Mouse (Mus musculus): ENCODE measurements at regions not wholly inside any gene's neighbourhood (a gene's known extent, or its start where the extent isn't known, plus 50 kb on each side); places are given as distances from the start of the nearest gene placed in this dataset.
A peak's percentile ranks its signal among the peaks of the same experiment; 100 is the strongest.

GRCm38 (mm10) chr16:49532071-49532686 lies 166.9 kb upstream of the Ift57 start:
- intact Hi-C loops (cut with DNase I), result no loop called here
- no peak for DNase-seq (ENCODE audit: extremely low spot score in 1 of 2, low spot score in 2 of 2)

- intact Hi-C loops (cut with DNase I), result no loop called here
- no peak for DNase-seq (ENCODE audit: extremely low spot score in 1 of 2, low spot score in 2 of 2)
These were observed 165.5 kb upstream of the Ift57 start for GRCm38 (mm10) chr16:49533498-49533998.

DNA sequence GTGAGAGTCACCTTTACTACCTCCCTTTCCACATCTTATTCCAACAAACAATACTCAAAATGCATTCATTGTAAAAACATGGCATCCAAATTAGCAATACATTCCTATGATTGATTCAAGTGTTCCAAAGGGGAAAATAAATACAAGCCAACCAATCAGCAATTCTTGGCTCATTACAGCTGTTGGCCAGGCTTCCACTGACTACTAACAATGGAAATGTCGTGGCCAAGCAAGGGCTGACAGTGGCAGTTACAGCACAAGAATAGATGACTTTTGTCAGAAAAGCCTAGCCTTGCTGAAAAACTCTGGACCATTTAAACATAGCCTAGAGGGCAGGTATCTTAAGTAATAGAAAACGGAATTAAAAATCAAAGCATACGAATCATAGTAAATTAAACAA lies 148.8 kb upstream of the Ift57 start:
- intact Hi-C loops (cut with DNase I), result no loop called here
- DNase-seq (ENCODE audit: extremely low spot score in 1 of 2, low spot score in 2 of 2), result no peak

- intact Hi-C loops (cut with DNase I), result no loop called here
- no peak for DNase-seq (ENCODE audit: extremely low spot score in 1 of 2, low spot score in 2 of 2)
These were observed 129.0 kb upstream of the Ift57 start for GRCm38 (mm10) chr16:49570031-49570430.

DNA sequence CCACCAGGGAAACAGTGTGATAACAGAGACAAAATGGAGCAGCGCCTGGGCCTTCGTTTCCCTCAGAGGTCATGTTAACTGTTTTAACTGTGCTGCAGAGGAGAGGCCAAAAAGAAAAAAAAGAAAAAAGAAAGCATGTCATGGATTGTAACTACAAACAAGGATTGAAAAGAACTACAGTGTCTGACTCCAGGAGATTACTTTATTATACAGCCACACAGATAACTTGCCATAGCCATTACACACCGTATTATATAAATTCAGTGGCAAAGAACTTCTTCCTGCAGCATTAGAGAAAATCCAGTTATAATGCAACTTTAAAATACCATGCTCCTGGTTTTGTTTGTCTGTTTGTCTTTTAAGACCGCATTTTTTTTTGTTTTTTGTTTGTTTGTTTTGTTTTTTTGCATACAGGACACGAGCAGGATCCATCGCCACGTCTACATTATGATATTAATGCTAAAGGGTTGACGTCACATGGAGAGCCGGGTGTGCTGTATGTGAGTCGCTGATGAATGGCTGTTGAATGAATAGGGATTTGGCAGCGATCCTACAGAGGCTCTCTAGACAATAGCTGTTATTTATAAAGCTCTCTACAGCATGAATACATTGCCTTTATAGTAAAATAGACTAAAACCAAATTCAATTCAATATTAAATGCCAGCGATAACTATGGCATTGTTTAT lies 126.4 kb upstream of the Ift57 start:
- no peak for DNase-seq (ENCODE audit: extremely low spot score in 1 of 2, low spot score in 2 of 2)

GRCm38 (mm10) chr16:49573171-49573517 lies 125.9 kb upstream of the Ift57 start:
- DNase-seq (ENCODE audit: extremely low spot score in 1 of 2, low spot score in 2 of 2), result no peak
- intact Hi-C loops (cut with DNase I), result no loop called here

More for the DNA sequence above, 126.4 kb upstream of the Ift57 start:
- intact Hi-C loops (cut with DNase I), result no loop called here

DNA sequence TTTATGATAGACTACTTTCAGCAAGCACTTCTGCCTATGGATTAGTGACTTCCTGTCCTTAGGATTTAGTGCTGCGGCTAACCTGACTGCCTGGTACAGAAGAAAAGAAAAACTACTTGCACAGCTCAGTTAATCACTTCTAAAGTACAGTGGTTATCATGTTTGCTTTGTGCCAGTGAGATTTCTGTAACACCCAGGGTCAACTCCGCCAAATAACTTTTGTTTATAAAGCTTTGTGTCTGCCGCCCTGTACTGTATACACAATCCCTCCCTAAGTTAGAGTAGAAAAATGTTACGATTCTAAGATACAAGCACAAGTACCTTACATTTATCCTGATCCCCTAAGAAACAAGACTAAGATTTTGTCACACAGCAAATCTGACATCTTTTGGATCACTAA lies 120.1 kb upstream of the Ift57 start:
- DNase-seq (ENCODE audit: extremely low spot score in 1 of 2, low spot score in 2 of 2), result no peak
- intact Hi-C loops (cut with DNase I), result no loop called here

DNA sequence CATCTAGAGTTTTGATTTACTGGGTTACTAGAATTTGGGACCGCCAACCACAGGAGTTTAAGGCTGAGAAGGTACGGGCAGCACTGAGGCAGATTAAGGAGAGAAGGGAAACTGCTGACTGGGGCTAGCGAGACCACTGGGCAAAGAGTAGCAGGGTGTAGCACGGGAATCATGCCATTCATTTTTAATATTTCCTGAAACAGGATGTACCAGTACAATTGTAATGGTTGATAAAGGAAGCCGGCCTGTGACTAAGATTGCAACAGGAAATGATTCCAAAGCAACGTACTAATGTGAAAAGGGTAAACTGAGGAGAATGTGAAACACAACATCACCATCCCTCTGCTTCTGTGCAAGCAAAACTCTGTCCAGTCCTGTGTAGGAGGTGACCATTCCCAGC lies 118.3 kb upstream of the Ift57 start:
- DNase-seq (ENCODE audit: extremely low spot score in 1 of 2, low spot score in 2 of 2), result no peak
- intact Hi-C loops (cut with DNase I), result no loop called here

GRCm38 (mm10) chr16:49606500-49606899 lies 92.5 kb upstream of the Ift57 start:
- DNase-seq (ENCODE audit: extremely low spot score in 1 of 2, low spot score in 2 of 2), result no peak
- intact Hi-C loops (cut with DNase I), result no loop called here

DNA sequence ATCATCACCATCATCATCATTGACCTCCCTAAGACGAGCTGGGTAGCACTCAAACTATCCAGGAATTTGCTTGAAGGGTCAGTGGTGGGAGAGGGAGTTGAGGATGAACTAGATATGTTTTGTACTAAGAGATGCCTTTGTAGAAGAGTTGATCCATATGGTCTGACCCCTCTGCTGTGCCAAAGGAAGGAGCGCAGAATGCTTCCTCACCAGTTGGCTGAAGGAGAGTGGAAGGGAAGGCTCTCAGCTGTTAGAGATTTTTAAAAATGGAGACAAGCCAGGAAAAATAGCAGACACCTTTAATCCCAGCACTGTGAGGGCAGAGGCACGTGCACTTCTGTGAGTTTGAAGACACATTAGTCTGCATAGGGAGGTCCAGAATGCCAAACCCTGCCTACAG lies 84.2 kb upstream of the Ift57 start:
- no peak for DNase-seq (ENCODE audit: extremely low spot score in 1 of 2, low spot score in 2 of 2)
- intact Hi-C loops (cut with DNase I), result no loop called here

GRCm38 (mm10) chr16:49615342-49616020 lies 83.6 kb upstream of the Ift57 start:
- intact Hi-C loops (cut with DNase I), result no loop called here
- no peak for DNase-seq (ENCODE audit: extremely low spot score in 1 of 2, low spot score in 2 of 2)

DNA sequence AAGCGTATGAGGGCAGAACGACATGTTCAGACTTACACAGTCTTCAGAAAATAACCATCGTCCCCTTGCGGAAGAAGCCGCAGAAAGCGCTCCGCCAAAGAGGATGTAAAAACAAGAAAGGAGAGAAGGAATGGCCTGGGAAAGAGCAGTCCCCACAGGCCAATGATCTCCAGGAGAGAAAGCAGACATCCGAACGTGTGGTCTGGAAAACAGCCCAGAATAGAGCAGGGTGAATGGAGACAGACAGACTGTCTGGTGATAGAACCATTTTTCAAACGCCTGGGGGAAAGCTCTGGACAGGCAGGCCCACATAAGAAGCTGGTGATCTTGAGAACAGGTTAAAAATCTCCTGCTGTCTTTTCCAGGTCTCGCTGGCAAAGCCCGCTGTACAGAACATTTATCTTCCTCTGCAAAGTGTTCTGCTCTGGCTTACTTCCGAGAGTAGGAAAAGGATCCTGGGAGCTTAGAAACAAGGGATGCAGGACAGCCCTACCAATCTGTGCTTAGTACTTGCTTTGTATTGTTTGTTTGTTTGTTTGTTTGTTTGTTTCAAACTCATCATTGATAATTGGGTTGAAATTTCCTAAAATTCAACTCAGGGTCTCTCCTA lies 82.7 kb upstream of the Ift57 start:
- intact Hi-C loops (cut with DNase I), result no loop called here

GRCm38 (mm10) chr16:49633502-49633901 lies 65.5 kb upstream of the Ift57 start:
- DNase-seq (ENCODE audit: extremely low spot score in 1 of 2, low spot score in 2 of 2), result peak in 1 of 2 experiments; percentile 48
- intact Hi-C loops (cut with DNase I), result no loop called here

More for the DNA sequence above, 82.7 kb upstream of the Ift57 start:
- no peak for DNase-seq (ENCODE audit: extremely low spot score in 1 of 2, low spot score in 2 of 2)

DNA sequence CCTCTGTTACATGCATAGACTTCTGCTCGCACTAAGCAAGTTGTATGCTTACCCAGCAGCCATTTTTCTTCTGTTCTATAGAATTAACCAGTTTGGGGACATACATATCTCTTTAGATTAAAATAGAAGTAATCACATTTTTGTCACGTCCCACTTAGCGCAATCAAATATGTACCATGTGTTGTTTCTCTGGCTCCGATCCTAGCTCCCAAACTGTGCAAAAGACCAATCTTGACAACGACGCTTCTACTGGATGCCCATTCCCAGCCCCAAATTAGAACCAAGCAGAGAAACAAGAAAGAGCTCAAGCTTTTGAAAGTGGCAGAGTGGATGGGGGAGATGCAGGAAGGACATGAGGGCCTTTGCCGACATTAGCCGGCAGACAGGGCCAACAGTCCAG lies 63.5 kb upstream of the Ift57 start:
- intact Hi-C loops (cut with DNase I), result no loop called here
- DNase-seq (ENCODE audit: extremely low spot score in 1 of 2, low spot score in 2 of 2), result peak in 1 of 2 experiments; percentile 63

GRCm38 (mm10) chr16:49636467-49636866 lies 62.6 kb upstream of the Ift57 start:
- intact Hi-C loops (cut with DNase I), result no loop called here
- DNase-seq (ENCODE audit: extremely low spot score in 1 of 2, low spot score in 2 of 2), result no peak

DNA sequence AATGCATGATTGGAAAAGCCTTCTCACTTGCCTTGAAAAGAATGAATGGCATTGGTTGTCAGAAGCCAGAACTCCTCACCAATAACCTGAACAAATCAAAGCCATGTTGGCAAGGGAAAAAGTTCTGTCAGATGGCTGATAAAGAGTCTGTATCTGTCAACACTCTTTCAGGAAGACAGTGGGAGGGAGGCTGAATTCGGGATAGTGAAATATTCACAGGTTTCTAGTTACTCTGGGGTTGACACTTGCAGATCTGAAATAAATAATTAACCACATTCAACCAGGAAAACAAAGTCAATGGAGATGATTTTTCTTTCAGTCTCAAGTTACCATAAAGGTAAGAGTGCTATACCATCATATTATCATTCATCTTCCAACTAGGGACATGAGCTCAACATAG lies 56.3 kb upstream of the Ift57 start:
- intact Hi-C loops (cut with DNase I), result no loop called here
- DNase-seq (ENCODE audit: extremely low spot score in 1 of 2, low spot score in 2 of 2), result no peak

- intact Hi-C loops (cut with DNase I), result no loop called here
- no peak for DNase-seq (ENCODE audit: extremely low spot score in 1 of 2, low spot score in 2 of 2)
These were observed 54.6 kb upstream of the Ift57 start for GRCm38 (mm10) chr16:49644416-49644815.

DNA sequence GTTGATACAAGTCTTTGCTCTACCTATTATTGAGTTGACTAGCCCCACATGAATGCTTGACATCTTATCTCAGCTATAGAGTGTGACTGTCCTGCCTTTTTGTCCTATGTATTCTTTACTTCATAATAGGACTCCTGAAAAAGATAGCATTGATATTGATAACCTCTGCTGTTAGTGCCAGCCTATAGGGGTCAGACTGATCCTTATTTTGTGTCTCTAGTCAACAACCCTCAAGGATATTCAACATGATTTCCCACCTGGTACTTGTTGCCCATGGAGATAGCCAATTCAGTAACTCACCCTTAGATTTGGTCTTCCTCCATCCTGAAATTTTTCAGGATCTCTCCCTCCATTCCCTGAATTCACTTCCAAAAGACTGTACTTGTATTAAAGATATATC lies 52.6 kb upstream of the Ift57 start:
- no peak for DNase-seq (ENCODE audit: extremely low spot score in 1 of 2, low spot score in 2 of 2)
- intact Hi-C loops (cut with DNase I), result no loop called here
